Mouse (Mus musculus) embryonic facial prominence, embryonic 15.5 days (tissue): ENCODE data around the gene Whrn. TPM values are rescaled to one million over a fixed set of nuclear protein-coding genes. Genes with fewer than 3 reads are reported as not detected.

Experiments used
- ATAC-seq: fragments of 200-750 bp; cut with Nextera tagmentation; 2 replicates; pipeline ENCODE4 v1.8.0; 2017; ENCODE audit warnings: low read depth, moderate TSS enrichment; ENCODE audit not compliant: insufficient number of reproducible peaks, low FRiP score, low TSS enrichment
- H3K27ac ChIP-seq: fragments of 300-500 bp; sonication (generic); replicated peaks from 2 replicates; pipeline ENCODE4 v1.5.1; 2015; ENCODE audit warnings: mild to moderate bottlenecking, inconsistent platforms
- H3K27me3 ChIP-seq: fragments of 300-500 bp; sonication (generic); 2 replicates; pipeline ENCODE4 v1.6.1; 2015; ENCODE audit warnings: inconsistent platforms
- H3K36me3 ChIP-seq: fragments of 300-500 bp; sonication (generic); 2 replicates; pipeline ENCODE4 v1.6.1; 2015; ENCODE audit warnings: mild to moderate bottlenecking, inconsistent platforms
- H3K4me1 ChIP-seq: fragments of 300-500 bp; sonication (generic); 2 replicates; pipeline ENCODE4 v1.6.1; 2015; ENCODE audit warnings: inconsistent platforms
- H3K4me2 ChIP-seq: fragments of 300-500 bp; sonication (generic); replicated peaks from 2 replicates; pipeline ENCODE4 v1.6.1; 2015; ENCODE audit warnings: mild to moderate bottlenecking, inconsistent platforms
- H3K4me3 ChIP-seq: fragments of 300-500 bp; sonication (generic); replicated peaks from 2 replicates; pipeline ENCODE4 v1.5.1; 2015; ENCODE audit warnings: mild to moderate bottlenecking, inconsistent platforms
- H3K9ac ChIP-seq: fragments of 300-500 bp; sonication (generic); 2 replicates; pipeline ENCODE4 v1.6.1; 2015; ENCODE audit warnings: inconsistent platforms
- H3K9me3 ChIP-seq: fragments of 300-500 bp; sonication (generic); replicated peaks from 2 replicates; pipeline ENCODE4 v1.6.1; 2016; ENCODE audit warnings: inconsistent platforms
- WGBS: fragments of 180-500 bp; shearing (Covaris S2); methylation state at CpG from one replicate; pipeline ENCODE4 v1.1.7; 2015; 5-methylcytosine and 5-hydroxymethylcytosine counted together
- polyA plus RNA-seq: library from polyadenylated mRNA; unstranded; fragments of >200 nt; fragmentation: Nextera tagmentation; extraction: Ambion mirVana; gene quantifications from 2 replicates; pipeline ENCODE4 v1.2.1, GENCODE M21; 2015

Whrn gene
- polyA plus RNA-seq, 1 experiment from 2014 or later, result 5.2 TPM

- Histone ChIP-seq H3K4me3 (no peak overlapping the region), H3K4me2 (no peak overlapping the region), H3K27me3 (no peaks in the 10 kb centered on the region), H3K9ac (no peak overlapping the region), H3K9me3 (no peaks in the 10 kb centered on the region), H3K4me1 (peaks cover 13% of the 10 kb centered on the region), H3K36me3 (peaks cover 15% of the 10 kb centered on the region; the same call in 1 of the 2 replicates), H3K27ac (no peak overlapping the region)
- no peak for ATAC-seq
- 60% methylated on average over 11 of the region's 11 CpGs for WGBS
These were observed 105.8 kb downstream of the Whrn start for GRCm38 (mm10) chr4:63389887-63390528.

- Histone ChIP-seq H3K27ac (no peak overlapping the region), H3K9me3 (no peaks in the 10 kb centered on the region), H3K27me3 (no peaks in the 10 kb centered on the region), H3K36me3 (peaks cover 10% of the 10 kb centered on the region; the same call in 1 of the 2 replicates), H3K4me2 (no peak overlapping the region), H3K4me1 (peaks cover 13% of the 10 kb centered on the region), H3K9ac (no peak overlapping the region), H3K4me3 (no peak overlapping the region)
- WGBS, result 40% methylated on average over 8 of the region's 8 CpGs
- ATAC-seq, result 0 out of 2 replicates have a peak, but pooled peaks have one; percentile 44
These were observed 106.5 kb downstream of the Whrn start for GRCm38 (mm10) chr4:63389121-63389886.

GRCm38 (mm10) chr4:63388029-63388428 lies 107.8 kb downstream of the Whrn start:
- Histone ChIP-seq H3K4me2 (no peak overlapping the region), H3K4me3 (no peak overlapping the region), H3K4me1 (peaks cover 13% of the 10 kb centered on the region), H3K9ac (no peak overlapping the region), H3K9me3 (no peaks in the 10 kb centered on the region), H3K36me3 (peaks cover 17% of the 10 kb centered on the region), H3K27me3 (no peaks in the 10 kb centered on the region), H3K27ac (no peak overlapping the region)
- no peak for ATAC-seq
- 70% methylated on average over 6 of the region's 6 CpGs for WGBS

DNA sequence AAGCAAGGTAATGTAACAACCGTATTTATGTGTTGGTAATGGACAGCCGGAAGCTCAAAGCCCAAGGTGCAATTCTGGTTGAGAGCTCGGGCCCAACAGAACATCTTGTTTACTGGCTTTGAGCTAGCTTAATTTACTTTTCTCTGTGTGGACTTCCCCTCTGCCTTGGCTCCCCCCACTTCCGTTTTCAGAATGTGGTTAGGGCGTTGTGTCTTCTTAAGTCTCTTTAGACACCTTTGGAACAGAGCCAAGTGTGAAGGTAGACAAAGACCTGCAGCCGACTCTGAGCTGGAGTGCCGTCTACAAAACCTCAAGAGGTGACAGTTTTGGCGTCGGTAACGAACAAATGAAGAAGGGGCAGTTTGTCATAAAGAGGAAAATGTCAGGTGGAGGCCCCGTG lies 110.0 kb downstream of the Whrn start:
- Histone ChIP-seq H3K36me3 (peaks cover 38% of the 10 kb centered on the region), H3K4me3 (no peak overlapping the region), H3K9me3 (no peaks in the 10 kb centered on the region), H3K4me1 (peaks cover 13% of the 10 kb centered on the region), H3K4me2 (no peak overlapping the region), H3K27ac (no peak overlapping the region), H3K27me3 (no peaks in the 10 kb centered on the region), H3K9ac (no peak overlapping the region)
- ATAC-seq, result no peak
- 72% methylated on average over 11 of the region's 11 CpGs for WGBS

DNA sequence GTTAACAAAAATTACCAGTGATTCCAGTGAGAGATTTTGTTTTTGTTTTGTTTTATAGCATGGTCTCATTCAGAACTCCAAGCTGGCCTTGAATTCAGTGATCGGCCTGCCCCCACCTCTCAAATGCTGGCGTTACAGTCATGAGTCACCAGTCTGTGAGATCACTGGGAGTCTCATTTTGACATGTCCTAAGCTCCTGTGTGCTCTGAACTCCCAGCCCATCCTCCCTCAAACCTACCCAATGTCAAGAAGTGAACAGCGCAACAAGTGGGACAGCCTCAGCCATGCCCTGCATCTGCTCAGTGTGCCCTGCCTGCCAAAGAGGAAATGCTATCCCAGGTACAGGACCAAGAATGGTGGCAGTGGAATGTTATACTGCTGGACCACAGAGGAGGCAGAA lies 110.5 kb downstream of the Whrn start:
- Histone ChIP-seq H3K9me3 (no peaks in the 10 kb centered on the region), H3K27me3 (no peaks in the 10 kb centered on the region), H3K4me2 (no peak overlapping the region), H3K27ac (no peak overlapping the region), H3K4me1 (peaks cover 13% of the 10 kb centered on the region), H3K9ac (no peak overlapping the region), H3K4me3 (no peak overlapping the region), H3K36me3 (peaks cover 43% of the 10 kb centered on the region)
- 82% methylated on average over 3 of the region's 3 CpGs for WGBS
- ATAC-seq, result no peak

GRCm38 (mm10) chr4:63384262-63384661 lies 111.5 kb downstream of the Whrn start:
- Histone ChIP-seq H3K4me3 (no peak overlapping the region), H3K9ac (no peak overlapping the region), H3K4me2 (no peak overlapping the region), H3K36me3 (peaks cover 52% of the 10 kb centered on the region), H3K27me3 (no peaks in the 10 kb centered on the region), H3K4me1 (peaks cover 8% of the 10 kb centered on the region), H3K9me3 (no peaks in the 10 kb centered on the region), H3K27ac (no peak overlapping the region)
- WGBS, result 83% methylated on average over 4 of the region's 4 CpGs
- no peak for ATAC-seq

DNA sequence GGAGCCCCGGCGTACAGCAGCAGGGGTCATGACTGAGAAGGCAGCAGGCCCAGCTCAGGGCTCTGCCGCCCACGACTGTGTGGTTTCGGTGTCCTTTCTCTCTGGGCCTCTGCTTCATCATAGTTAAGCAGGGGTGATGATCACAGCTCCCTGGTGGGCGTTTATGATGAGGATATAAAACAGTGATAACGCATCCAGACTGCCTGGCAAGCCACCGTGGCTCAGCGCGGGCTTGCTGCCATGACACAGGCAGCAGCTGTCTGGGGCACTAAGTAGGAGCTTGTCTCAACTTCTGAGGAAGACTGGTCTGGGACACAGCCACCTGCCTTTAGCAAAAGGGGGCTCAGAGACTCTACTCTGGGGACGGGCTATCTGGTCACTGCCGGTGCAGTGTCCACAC lies 112.3 kb downstream of the Whrn start:
- Histone ChIP-seq H3K4me1 (0 out of 2 replicates have a peak, but pooled peaks cover under 1% of the 10 kb centered on the region), H3K36me3 (peaks cover 60% of the 10 kb centered on the region), H3K27ac (no peak overlapping the region), H3K9me3 (no peaks in the 10 kb centered on the region), H3K4me3 (no peak overlapping the region), H3K9ac (no peak overlapping the region), H3K27me3 (no peaks in the 10 kb centered on the region), H3K4me2 (no peak overlapping the region)
- ATAC-seq, result no peak
- 81% methylated on average over 12 of the region's 12 CpGs for WGBS

DNA sequence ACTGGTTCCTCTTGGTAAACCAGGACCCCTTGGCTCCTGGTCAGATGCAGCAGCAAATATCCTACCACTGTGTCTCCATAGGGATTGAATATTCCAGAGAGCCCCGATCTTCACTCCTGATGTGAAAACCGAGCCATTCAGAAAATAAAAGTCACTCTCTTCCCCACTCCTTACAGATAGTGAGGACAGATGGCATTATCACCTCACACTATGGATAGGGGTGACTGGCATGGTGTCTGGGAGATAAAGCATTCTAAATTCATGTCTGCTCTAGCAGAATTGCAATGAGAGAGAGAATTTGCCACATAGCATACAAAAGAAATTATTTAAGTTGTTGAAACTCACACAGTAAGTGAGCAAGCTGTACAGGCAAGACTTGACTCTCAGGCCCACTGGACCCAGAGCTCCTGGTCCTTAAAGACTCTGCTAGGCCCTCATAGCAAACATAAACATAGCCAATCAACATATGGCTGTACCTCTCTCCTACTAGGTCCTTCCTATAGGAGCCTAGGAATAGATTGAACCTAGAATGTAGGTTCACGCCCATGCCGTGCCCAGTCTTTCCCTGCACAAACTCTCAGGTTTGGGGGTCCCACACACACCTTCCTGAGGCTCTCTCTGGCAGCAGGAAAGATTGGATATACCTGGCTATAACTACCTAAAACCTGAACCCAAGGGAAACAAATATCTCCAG lies 113.0 kb downstream of the Whrn start:
- Histone ChIP-seq H3K27ac (no peak overlapping the region), H3K4me1 (no peaks in the 10 kb centered on the region), H3K9ac (no peak overlapping the region), H3K27me3 (no peaks in the 10 kb centered on the region), H3K4me2 (no peak overlapping the region), H3K36me3 (peaks cover 67% of the 10 kb centered on the region), H3K9me3 (no peaks in the 10 kb centered on the region), H3K4me3 (no peak overlapping the region)
- ATAC-seq, result no peak
- WGBS, result 89% methylated on average over 4 of the region's 4 CpGs

DNA sequence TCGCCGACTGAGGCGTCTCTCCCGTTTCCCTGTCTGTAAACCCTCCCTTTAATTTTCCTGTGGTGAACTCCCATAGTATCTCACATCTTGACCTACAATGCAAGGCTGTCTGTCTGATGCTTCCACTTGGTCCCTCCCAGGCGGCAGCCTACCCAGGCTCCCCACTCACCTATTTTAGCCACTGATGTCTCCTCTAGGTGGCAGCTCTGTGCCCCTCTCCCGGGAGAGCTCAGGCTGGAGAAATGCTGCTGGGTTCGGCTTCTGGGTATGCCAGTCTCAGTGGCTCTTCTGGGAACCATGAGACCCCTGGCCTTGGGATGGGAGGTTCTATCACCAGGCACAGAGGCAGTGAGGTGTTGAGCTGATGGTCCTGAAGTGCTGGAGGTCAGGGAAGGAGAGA lies 118.3 kb downstream of the Whrn start:
- ATAC-seq, result no peak
- H3K27ac ChIP-seq, result no peak overlapping the region

GRCm38 (mm10) chr4:63375367-63375766 lies 120.4 kb downstream of the Whrn start:
- ATAC-seq, result no peak
- Histone ChIP-seq H3K4me1 (no peaks in the 10 kb centered on the region), H3K27me3 (no peaks in the 10 kb centered on the region), H3K9me3 (no peaks in the 10 kb centered on the region), H3K9ac (no peak overlapping the region), H3K36me3 (peaks cover 66% of the 10 kb centered on the region), H3K4me3 (no peak overlapping the region), H3K4me2 (no peak overlapping the region), H3K27ac (no peak overlapping the region)
- 48% methylated on average over 1 of the region's 1 CpGs for WGBS

More for the DNA sequence above, 118.3 kb downstream of the Whrn start:
- Histone ChIP-seq H3K27me3 (no peaks in the 10 kb centered on the region), H3K4me3 (no peak overlapping the region), H3K4me1 (no peaks in the 10 kb centered on the region), H3K9ac (no peak overlapping the region), H3K9me3 (no peaks in the 10 kb centered on the region), H3K36me3 (peaks cover 82% of the 10 kb centered on the region), H3K4me2 (no peak overlapping the region)
- 63% methylated on average over 7 of the region's 7 CpGs for WGBS

DNA sequence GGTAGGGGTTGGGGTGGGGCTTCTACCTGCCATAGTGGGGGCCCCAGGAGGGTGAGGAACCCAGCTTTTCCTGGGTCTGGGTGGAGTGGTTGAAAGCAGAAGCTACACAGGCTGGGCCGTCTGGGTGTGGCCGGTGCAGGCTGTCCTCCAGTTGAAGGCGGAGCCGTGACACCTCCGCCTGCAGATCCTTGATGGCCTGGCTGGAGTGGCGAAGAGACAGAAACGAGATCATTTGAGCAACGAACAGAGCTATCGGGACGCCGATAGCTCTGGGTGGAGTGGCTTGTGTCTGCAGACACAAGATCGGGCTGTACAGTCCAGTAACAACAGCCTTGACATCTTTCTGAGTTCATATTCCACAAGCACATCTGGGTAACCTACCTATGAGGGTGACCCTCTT lies 121.5 kb downstream of the Whrn start:
- 88% methylated on average over 12 of the region's 12 CpGs for WGBS
- H3K36me3 ChIP-seq, result peaks cover 66% of the 10 kb centered on the region
- no peaks in the 10 kb centered on the region for H3K27me3 ChIP-seq
- no peak overlapping the region for H3K4me3 ChIP-seq
- no peak overlapping the region for H3K4me2 ChIP-seq
- H3K27ac ChIP-seq, result no peak overlapping the region
- no peaks in the 10 kb centered on the region for H3K4me1 ChIP-seq
- H3K9me3 ChIP-seq, result no peaks in the 10 kb centered on the region
- ATAC-seq, result no peak
- no peak overlapping the region for H3K9ac ChIP-seq
